Mouse (Mus musculus) lung, postnatal 0 days (tissue): ENCODE data around the gene Klf14. TPM values are rescaled to one million over a fixed set of nuclear protein-coding genes. Genes with fewer than 3 reads are reported as not detected.

Experiments used
- ATAC-seq: fragments of 200-750 bp; cut with Nextera tagmentation; 2 replicates; pipeline ENCODE4 v1.8.0; 2017; ENCODE audit warnings: moderate library complexity
- DNase-seq: peaks from one replicate; pipeline ENCODE4 v3.0.0-alpha.2; 2016; ENCODE audit warnings: low spot score
- H3K27ac ChIP-seq: fragments of 300-500 bp; sonication (generic); 2 replicates; pipeline ENCODE4 v1.5.1; 2014; ENCODE audit warnings: antibody characterized with exemption, mild to moderate bottlenecking, low read length, mixed read lengths
- H3K27me3 ChIP-seq: fragments of 300-500 bp; sonication (generic); replicated peaks from 2 replicates; pipeline ENCODE4 v1.6.1; 2014; ENCODE audit warnings: low read length, mixed read lengths; ENCODE audit not compliant: insufficient read depth
- H3K36me3 ChIP-seq: fragments of 300-500 bp; sonication (generic); 2 replicates; pipeline ENCODE4 v1.6.1; 2014; ENCODE audit warnings: low read length, mixed read lengths; ENCODE audit not compliant: insufficient read depth
- H3K4me1 ChIP-seq: fragments of 300-500 bp; sonication (generic); 2 replicates; pipeline ENCODE4 v1.6.1; 2014; ENCODE audit warnings: antibody characterized with exemption, low read depth, low read length, mixed read lengths; ENCODE audit not compliant: insufficient read depth
- H3K4me2 ChIP-seq: fragments of 300-500 bp; sonication (generic); replicated peaks from 2 replicates; pipeline ENCODE4 v1.6.1; 2014; ENCODE audit warnings: low read depth, mild to moderate bottlenecking, low read length, moderate library complexity, mixed read lengths
- H3K4me3 ChIP-seq: fragments of 300-500 bp; sonication (generic); 2 replicates; pipeline ENCODE4 v1.5.1; 2014; ENCODE audit warnings: low read depth, low read length
- H3K9ac ChIP-seq: fragments of 300-500 bp; sonication (generic); replicated peaks from 2 replicates; pipeline ENCODE4 v1.6.1; 2014; ENCODE audit warnings: low read depth, mild to moderate bottlenecking
- H3K9me3 ChIP-seq: fragments of 300-500 bp; sonication (generic); 2 replicates; pipeline ENCODE4 v1.6.1; 2016; ENCODE audit warnings: low read length, mixed read lengths
- CTCF ChIP-seq: IDR thresholded peaks from 2 replicates; pipeline ENCODE4 v1.5.1; 2016; ENCODE audit warnings: antibody characterized with exemption, mild to moderate bottlenecking
- EP300 ChIP-seq: IDR thresholded peaks from 2 replicates; pipeline ENCODE4 v1.6.1; 2016; ENCODE audit warnings: antibody characterized with exemption, mild to moderate bottlenecking, control low read depth
- WGBS: fragments of 180-500 bp; shearing (Covaris S2); extraction: QIAGEN DNeasy Blood & Tissue Kit; methylation state at CpG from one replicate; pipeline ENCODE4 v1.1.7; 2014; 5-methylcytosine and 5-hydroxymethylcytosine counted together
- polyA plus RNA-seq: library from polyadenylated mRNA; unstranded; fragments of >200 nt; fragmentation: Nextera tagmentation; extraction: Ambion mirVana; gene quantifications from 2 replicates; pipeline ENCODE4 v1.2.1, GENCODE M21; 2015

Gene Klf14
- polyA plus RNA-seq: 1.3 and 1.4 TPM in 2 replicates

DNA sequence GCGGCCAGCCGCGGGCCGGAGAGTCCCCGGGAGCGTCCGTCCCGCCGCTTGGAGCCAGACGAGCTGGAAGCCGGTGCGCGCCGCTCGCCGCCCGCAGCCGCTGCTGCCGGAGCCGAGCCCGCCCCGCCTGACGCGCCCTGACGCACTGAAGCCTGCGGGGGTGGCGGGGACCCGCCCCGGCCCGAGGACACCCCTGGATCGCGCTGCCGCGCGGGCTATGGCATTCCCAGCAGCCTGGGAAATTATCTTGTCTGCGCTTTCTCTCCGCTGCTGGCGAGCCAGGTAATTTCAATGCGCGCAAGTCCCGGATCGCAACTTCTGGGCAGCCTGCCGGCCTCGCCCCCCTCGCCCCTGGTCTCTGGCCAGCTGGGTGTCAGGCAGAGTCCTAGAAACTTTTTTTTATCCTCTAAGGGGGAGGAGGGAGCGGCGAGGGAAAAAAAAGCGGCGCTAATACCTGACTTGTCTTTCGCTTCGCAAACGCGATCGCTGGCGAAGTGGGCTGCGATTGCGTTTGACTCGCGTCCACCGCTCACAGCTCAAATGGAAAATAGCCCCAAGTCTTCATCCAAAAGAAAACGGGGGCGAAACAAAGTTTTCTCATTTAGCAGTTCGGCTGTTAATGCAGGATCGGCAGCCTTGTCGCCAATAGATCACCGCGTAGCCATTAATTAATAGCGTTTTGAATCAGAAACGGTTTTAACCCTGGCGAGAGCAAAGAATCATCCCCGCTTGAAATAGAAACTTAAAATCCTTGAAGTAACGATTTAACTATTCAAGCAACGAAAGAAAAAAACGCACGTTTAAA lies at the start of gene Klf14:
Gene Klf14, minus strand, starts transcription at position 343 of the 805 bp plus-strand sequence.
- Histone ChIP-seq H3K36me3 (no peaks in the 10 kb centered on the region), H3K4me2 (peak within 1 kb of the TSS; percentile 79), H3K9me3 (peaks cover 22% of the 10 kb centered on the region), H3K4me1 (no peaks in the 10 kb centered on the region), H3K27me3 (peaks cover 32% of the 10 kb centered on the region), H3K27ac (no peak within 1 kb of the TSS), H3K9ac (no peak within 1 kb of the TSS), H3K4me3 (peak within 1 kb of the TSS; percentile 58)
- DNase-seq: peak; percentile 50
- TF ChIP-seq CTCF (no peak), EP300 (no peak)
- peak; percentile 44 for ATAC-seq
- under 1% methylated on average over 63 of the region's 75 CpGs for WGBS

DNA sequence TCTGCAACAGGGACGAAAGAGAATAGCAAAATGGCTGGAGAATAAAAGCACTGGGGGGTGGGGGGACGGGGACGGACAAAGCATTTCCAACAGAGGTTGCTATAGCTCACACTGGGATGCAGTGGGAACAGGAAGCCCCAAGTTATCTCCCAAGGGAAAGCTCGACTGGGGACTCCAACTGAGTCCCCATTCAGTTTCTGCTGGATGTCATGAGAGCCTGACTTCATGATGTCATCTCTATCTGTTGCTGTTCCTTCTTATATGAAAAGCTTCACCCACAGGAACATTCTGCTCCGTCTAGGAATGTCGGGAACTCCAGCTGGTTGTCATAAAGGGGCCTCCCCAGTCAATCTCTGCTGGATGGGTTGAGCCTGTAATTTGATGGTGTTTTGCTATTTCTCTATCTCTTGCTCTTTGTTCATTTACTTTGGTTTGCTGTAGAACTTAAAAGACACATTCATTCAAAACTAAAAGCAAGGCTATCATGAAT lies 47.3 kb upstream of the Klf14 start:
- ATAC-seq: peak; percentile 79
- Histone ChIP-seq H3K4me1 (no peaks in the 10 kb centered on the region), H3K4me3 (no peak overlapping the region), H3K4me2 (no peak overlapping the region), H3K9ac (no peak overlapping the region), H3K9me3 (no peaks in the 10 kb centered on the region), H3K27ac (no peak overlapping the region), H3K27me3 (no peaks in the 10 kb centered on the region), H3K36me3 (no peaks in the 10 kb centered on the region)
- DNase-seq: peak; percentile 38
- 56% methylated on average over 6 of the region's 6 CpGs for WGBS
- TF ChIP-seq CTCF: no peak
- 0 out of 2 replicates have a peak, but pooled peaks have one; percentile 28 for TF ChIP-seq EP300

DNA sequence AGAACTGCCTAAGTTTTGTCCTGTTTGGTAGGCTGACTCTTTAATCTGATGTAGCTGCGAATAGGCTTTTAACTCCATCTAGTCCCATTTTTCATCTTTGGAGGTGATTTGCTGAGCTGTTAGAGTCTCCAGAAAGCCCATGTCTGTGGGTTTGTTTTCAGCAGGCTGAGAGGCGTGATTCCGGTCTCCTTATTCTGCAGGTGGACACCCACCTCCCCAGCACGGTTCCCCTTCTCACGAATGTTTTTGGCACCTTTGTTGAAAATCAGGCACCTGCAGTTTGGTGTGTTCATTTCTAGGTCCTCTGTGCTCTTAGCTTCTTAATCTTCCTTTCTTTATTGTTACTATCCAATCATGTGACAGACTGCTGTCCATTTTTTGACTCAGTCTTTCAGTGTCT lies 27.5 kb upstream of the Klf14 start:
- Histone ChIP-seq H3K4me3 (no peak overlapping the region), H3K27me3 (no peaks in the 10 kb centered on the region), H3K4me2 (no peak overlapping the region), H3K36me3 (no peaks in the 10 kb centered on the region), H3K9ac (no peak overlapping the region), H3K27ac (no peak overlapping the region), H3K4me1 (no peaks in the 10 kb centered on the region), H3K9me3 (no peaks in the 10 kb centered on the region)
- ATAC-seq (no peak), DNase-seq (no peak)
- TF ChIP-seq EP300 (no peak), CTCF (no peak)
- WGBS: 82% methylated on average over 5 of the region's 5 CpGs

DNA sequence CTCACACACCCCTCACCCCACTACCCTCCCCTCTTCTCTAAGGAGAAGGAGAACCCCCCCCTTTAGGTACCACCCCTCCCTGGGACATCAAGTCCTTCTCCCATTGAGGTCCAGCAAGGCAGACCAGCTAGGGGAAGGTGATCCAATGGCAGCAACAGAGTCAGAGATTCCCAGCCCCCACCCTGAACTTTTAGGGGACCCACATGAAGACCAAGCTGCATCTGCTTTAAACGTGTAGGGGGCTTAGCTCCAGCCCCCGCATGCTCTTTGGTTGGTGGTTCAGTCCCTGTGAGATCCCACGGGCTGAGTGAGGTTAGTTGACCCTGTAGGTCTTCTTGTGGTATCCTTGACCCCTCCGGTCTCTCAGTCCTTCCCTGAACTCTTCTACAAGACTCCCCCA lies 24.1 kb upstream of the Klf14 start:
- no peak for ATAC-seq
- Histone ChIP-seq H3K4me2 (no peak overlapping the region), H3K36me3 (no peaks in the 10 kb centered on the region), H3K27me3 (no peaks in the 10 kb centered on the region), H3K9ac (no peak overlapping the region), H3K9me3 (no peaks in the 10 kb centered on the region), H3K4me3 (no peak overlapping the region), H3K4me1 (no peaks in the 10 kb centered on the region), H3K27ac (no peak overlapping the region)
- WGBS: 63% methylated on average over 4 of the region's 4 CpGs
- TF ChIP-seq CTCF: no peak
- TF ChIP-seq EP300: no peak
- no peak for DNase-seq

DNA sequence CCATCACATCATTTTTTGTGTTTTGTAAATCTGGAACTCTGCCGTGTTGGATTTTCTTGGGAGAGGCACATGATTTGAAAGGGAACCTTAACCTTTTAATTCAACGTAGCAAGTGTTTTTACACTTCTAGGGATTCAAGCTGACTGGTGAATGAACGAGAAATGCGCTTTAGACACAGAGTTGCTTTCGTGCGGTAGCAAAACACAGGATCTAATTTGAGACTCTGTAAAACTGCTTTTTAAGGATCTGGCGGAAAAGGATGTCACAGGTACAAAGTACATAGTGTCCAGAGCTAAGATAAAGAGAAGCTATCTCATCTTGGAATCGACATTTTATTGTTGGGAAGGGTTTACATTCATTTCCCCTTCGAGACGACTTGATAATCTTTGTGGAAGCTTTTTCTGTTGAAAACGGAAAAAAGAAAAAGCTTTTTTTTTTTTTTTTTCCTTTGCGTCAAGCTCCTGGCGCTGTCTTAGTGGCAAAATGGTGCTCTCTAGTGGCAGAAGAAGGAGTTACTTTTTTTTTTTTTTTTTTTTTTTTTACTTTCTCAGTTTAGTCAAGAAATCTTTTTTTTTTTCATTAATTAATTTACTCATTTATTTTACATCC lies 23.6 kb upstream of the Klf14 start:
- H3K4me2 ChIP-seq: peak overlapping the region; percentile 42; the same call in 1 of the 2 replicates
- 14% methylated on average over 13 of the region's 13 CpGs for WGBS
- no peaks in the 10 kb centered on the region for H3K9me3 ChIP-seq
- no peaks in the 10 kb centered on the region for H3K4me1 ChIP-seq
- H3K27me3 ChIP-seq: no peaks in the 10 kb centered on the region
- peak overlapping the region; percentile 21; the same call in 1 of the 2 replicates for H3K4me3 ChIP-seq
- TF ChIP-seq CTCF (peak; percentile 59), EP300 (no peak)
- no peak overlapping the region for H3K9ac ChIP-seq
- ATAC-seq (no peak), DNase-seq (peak; percentile 61)
- H3K36me3 ChIP-seq: no peaks in the 10 kb centered on the region
- H3K27ac ChIP-seq: no peak overlapping the region

DNA sequence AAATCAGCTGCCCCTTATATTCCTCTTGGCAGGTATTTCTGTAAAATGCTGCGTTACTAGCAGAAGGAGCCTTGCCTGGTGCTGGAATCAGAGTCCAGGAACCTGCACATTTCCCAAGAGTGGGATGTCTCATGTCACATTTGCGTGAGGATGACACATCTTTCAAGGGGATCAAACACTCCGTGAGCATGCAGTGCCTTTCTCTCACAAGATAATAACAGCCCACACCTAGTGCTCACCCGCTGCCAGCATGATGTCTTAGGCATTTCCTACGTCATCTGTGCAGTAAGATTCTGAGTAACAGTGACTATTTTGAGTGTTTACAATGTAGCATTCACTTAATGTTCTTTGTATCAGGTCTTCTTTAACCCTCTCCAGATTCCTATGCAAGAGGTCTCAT lies 22.5 kb upstream of the Klf14 start:
- H3K9ac ChIP-seq: no peak overlapping the region
- H3K4me1 ChIP-seq: no peaks in the 10 kb centered on the region
- no peak for DNase-seq
- H3K27me3 ChIP-seq: no peaks in the 10 kb centered on the region
- H3K9me3 ChIP-seq: no peaks in the 10 kb centered on the region
- no peak overlapping the region for H3K4me2 ChIP-seq
- no peak overlapping the region for H3K27ac ChIP-seq
- ATAC-seq: no peak
- H3K4me3 ChIP-seq: no peak overlapping the region
- no peaks in the 10 kb centered on the region for H3K36me3 ChIP-seq
- TF ChIP-seq CTCF (no peak), EP300 (no peak)
- 81% methylated on average over 5 of the region's 5 CpGs for WGBS
